Mouse (Mus musculus) lung, postnatal 0 days (tissue): Measurements from ENCODE around the gene Diras2. TPM values are rescaled to one million over a fixed set of nuclear protein-coding genes. Genes with fewer than 3 reads are reported as not detected.

Experiments
- ATAC-seq: fragments of 200-750 bp; cut with Nextera tagmentation; 2 replicates; pipeline ENCODE4 v1.8.0; 2017; ENCODE audit warnings: moderate library complexity
- DNase-seq: peaks from one replicate; pipeline ENCODE4 v3.0.0-alpha.2; 2016; ENCODE audit warnings: low spot score
- H3K27ac ChIP-seq: fragments of 300-500 bp; sonication (generic); 2 replicates; pipeline ENCODE4 v1.5.1; 2014; ENCODE audit warnings: antibody characterized with exemption, mild to moderate bottlenecking, low read length, mixed read lengths
- H3K27me3 ChIP-seq: fragments of 300-500 bp; sonication (generic); replicated peaks from 2 replicates; pipeline ENCODE4 v1.6.1; 2014; ENCODE audit warnings: low read length, mixed read lengths; ENCODE audit not compliant: insufficient read depth
- H3K36me3 ChIP-seq: fragments of 300-500 bp; sonication (generic); 2 replicates; pipeline ENCODE4 v1.6.1; 2014; ENCODE audit warnings: low read length, mixed read lengths; ENCODE audit not compliant: insufficient read depth
- H3K4me1 ChIP-seq: fragments of 300-500 bp; sonication (generic); 2 replicates; pipeline ENCODE4 v1.6.1; 2014; ENCODE audit warnings: antibody characterized with exemption, low read depth, low read length, mixed read lengths; ENCODE audit not compliant: insufficient read depth
- H3K4me2 ChIP-seq: fragments of 300-500 bp; sonication (generic); replicated peaks from 2 replicates; pipeline ENCODE4 v1.6.1; 2014; ENCODE audit warnings: low read depth, mild to moderate bottlenecking, low read length, moderate library complexity, mixed read lengths
- H3K4me3 ChIP-seq: fragments of 300-500 bp; sonication (generic); 2 replicates; pipeline ENCODE4 v1.5.1; 2014; ENCODE audit warnings: low read depth, low read length
- H3K9ac ChIP-seq: fragments of 300-500 bp; sonication (generic); replicated peaks from 2 replicates; pipeline ENCODE4 v1.6.1; 2014; ENCODE audit warnings: low read depth, mild to moderate bottlenecking
- H3K9me3 ChIP-seq: fragments of 300-500 bp; sonication (generic); 2 replicates; pipeline ENCODE4 v1.6.1; 2016; ENCODE audit warnings: low read length, mixed read lengths
- CTCF ChIP-seq: IDR thresholded peaks from 2 replicates; pipeline ENCODE4 v1.5.1; 2016; ENCODE audit warnings: antibody characterized with exemption, mild to moderate bottlenecking
- EP300 ChIP-seq: IDR thresholded peaks from 2 replicates; pipeline ENCODE4 v1.6.1; 2016; ENCODE audit warnings: antibody characterized with exemption, mild to moderate bottlenecking, control low read depth
- WGBS: fragments of 180-500 bp; shearing (Covaris S2); extraction: QIAGEN DNeasy Blood & Tissue Kit; methylation state at CpG from one replicate; pipeline ENCODE4 v1.1.7; 2014; 5-methylcytosine and 5-hydroxymethylcytosine counted together
- polyA plus RNA-seq: library from polyadenylated mRNA; unstranded; fragments of >200 nt; fragmentation: Nextera tagmentation; extraction: Ambion mirVana; gene quantifications from 2 replicates; pipeline ENCODE4 v1.2.1, GENCODE M21; 2015

Gene Diras2
- polyA plus RNA-seq, 1 experiment from 2014 or later = 0.31 TPM

DNA sequence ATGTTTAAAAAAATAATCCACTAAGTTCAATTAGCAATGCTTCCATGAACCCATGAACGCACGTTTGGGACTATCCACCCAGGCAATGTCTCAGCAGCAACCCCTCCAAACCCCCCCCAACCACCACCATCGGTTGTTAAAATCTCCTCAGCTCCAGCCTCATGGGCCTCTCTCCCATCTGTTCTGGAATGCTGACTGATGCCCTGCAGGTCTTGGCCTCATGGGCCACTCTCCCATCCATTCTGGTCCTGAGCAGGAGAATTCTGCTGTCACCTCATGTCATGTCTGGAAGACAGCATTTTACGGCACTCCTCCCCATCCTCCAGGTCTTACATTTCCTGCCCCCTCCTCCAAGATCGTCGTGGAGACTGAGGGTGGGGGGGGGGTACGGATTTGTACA is 71.1 kb downstream of the Diras2 start:
- no peaks in the 10 kb centered on the region for H3K9me3 ChIP-seq
- TF ChIP-seq CTCF (no peak), EP300 (no peak)
- 50% methylated on average over 7 of the region's 7 CpGs for WGBS
- DNase-seq = no peak
- H3K9ac ChIP-seq = no peak overlapping the region
- H3K27me3 ChIP-seq = no peaks in the 10 kb centered on the region
- no peaks in the 10 kb centered on the region for H3K36me3 ChIP-seq
- H3K27ac ChIP-seq = no peak overlapping the region
- no peak overlapping the region for H3K4me3 ChIP-seq
- no peak for ATAC-seq
- no peaks in the 10 kb centered on the region for H3K4me1 ChIP-seq
- H3K4me2 ChIP-seq = no peak overlapping the region

DNA sequence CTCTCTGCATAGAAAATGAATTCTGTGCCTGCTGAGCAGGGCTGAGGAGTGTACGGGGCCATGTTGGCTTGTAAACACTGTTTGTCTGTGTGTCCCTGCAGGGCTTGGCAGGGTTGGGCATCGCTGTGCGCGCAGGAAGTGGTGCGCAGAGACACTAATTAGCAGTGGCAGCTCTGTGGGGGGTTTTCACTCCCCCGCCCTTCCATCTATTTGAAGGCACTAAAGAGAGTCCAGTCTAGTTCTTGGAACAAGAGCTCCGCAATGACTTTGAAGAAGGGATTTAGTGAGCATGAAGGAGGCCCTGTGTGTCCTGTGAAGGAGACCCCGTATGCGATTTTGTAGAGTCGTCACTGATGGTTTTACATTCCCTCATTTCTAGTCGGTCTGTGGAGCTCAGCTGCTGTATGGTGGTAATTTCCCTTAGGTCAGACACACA is 73.2 kb downstream of the Diras2 start:
- H3K9ac ChIP-seq = no peak overlapping the region
- no peak for ATAC-seq
- no peak overlapping the region for H3K27ac ChIP-seq
- TF ChIP-seq CTCF = no peak
- H3K9me3 ChIP-seq = no peaks in the 10 kb centered on the region
- no peak for DNase-seq
- WGBS = 85% methylated on average over 11 of the region's 11 CpGs
- no peak overlapping the region for H3K4me2 ChIP-seq
- H3K4me3 ChIP-seq = no peak overlapping the region
- H3K4me1 ChIP-seq = no peaks in the 10 kb centered on the region
- no peaks in the 10 kb centered on the region for H3K36me3 ChIP-seq
- H3K27me3 ChIP-seq = no peaks in the 10 kb centered on the region

DNA sequence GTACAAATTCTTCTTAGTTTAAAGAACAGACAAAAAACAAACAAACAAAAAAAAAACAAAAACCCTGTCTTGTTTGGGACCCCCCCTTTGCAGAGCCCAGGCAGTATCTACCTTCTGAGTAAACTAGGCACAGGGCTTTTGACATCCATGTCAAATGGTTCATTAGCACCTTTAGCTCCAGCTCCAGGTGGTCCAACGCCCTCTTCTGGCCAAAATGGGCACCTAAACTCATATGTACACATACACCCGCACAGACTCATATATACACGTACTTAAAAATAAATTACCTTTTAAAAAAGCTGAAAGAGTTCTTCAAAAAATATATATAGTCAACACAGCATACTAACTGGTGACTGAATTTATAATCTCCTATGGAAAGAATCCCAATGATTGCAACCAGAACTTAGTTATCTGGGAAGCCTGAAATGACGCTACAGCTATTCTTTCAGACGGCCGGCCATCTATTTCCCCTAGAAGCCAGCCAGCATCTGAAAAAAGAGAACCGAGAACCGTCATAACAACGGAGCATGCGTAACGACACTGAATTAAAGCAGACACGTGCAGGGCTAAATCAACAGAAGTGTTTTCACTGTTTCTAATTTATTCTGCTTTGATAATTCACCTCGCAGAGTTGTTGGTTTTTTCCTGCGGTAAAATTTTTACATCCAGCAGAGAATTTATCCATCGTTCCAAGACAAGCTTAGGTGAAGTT is 73.7 kb downstream of the Diras2 start:
- H3K9ac ChIP-seq = no peak overlapping the region
- DNase-seq (no peak), ATAC-seq (no peak)
- TF ChIP-seq EP300 (no peak), CTCF (no peak)
- 86% methylated on average over 15 of the region's 15 CpGs for WGBS
- no peaks in the 10 kb centered on the region for H3K27me3 ChIP-seq
- H3K4me1 ChIP-seq = no peaks in the 10 kb centered on the region
- H3K4me3 ChIP-seq = no peak overlapping the region
- no peaks in the 10 kb centered on the region for H3K9me3 ChIP-seq
- H3K27ac ChIP-seq = no peak overlapping the region
- H3K36me3 ChIP-seq = no peaks in the 10 kb centered on the region
- no peak overlapping the region for H3K4me2 ChIP-seq

- Histone ChIP-seq H3K4me2 (no peak overlapping the region), H3K27ac (no peak overlapping the region), H3K27me3 (no peaks in the 10 kb centered on the region), H3K9ac (no peak overlapping the region), H3K4me3 (no peak overlapping the region), H3K9me3 (no peaks in the 10 kb centered on the region), H3K36me3 (no peaks in the 10 kb centered on the region), H3K4me1 (no peaks in the 10 kb centered on the region)
- ATAC-seq (peak; percentile 56), DNase-seq (peak; percentile 56)
- 24% methylated on average over 9 of the region's 9 CpGs for WGBS
- TF ChIP-seq CTCF (no peak), EP300 (no peak)
These were observed 75.8 kb downstream of the Diras2 start for GRCm38 (mm10) chr13:52455329-52455728.

DNA sequence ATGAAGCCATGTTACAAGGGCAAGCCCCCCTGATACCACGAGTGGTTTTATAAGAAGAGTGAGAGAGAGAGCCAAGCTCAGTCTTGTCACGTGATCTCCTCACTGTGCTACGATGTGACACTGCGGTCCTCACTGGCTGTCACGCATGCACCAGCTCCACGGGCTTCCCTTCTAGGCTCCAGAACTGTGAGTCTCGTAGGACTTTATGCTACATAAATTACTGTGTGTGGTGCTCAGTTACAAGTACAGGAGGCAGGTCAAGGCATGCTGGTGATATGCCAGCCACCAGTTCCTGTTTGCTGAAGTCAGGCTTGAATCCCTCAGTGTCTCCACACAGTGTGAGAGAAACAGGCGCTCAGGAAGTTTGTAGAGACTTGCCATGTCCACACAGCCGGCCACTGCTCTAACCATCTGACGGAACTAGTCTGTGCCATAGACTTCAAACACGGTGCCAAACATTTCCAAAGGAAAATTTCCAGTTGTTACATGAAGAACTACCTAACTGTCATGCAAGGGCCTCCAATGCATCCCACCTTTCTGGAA is 76.3 kb downstream of the Diras2 start:
- 66% methylated on average over 11 of the region's 11 CpGs for WGBS
- H3K9ac ChIP-seq = no peak overlapping the region

More for the DNA sequence above, 76.3 kb downstream of the Diras2 start:
- H3K4me2 ChIP-seq = no peak overlapping the region
- DNase-seq = no peak
- no peak overlapping the region for H3K27ac ChIP-seq
- no peaks in the 10 kb centered on the region for H3K27me3 ChIP-seq
- no peaks in the 10 kb centered on the region for H3K4me1 ChIP-seq
- no peaks in the 10 kb centered on the region for H3K36me3 ChIP-seq
- H3K9me3 ChIP-seq = no peaks in the 10 kb centered on the region
- no peak overlapping the region for H3K4me3 ChIP-seq
- no peak for TF ChIP-seq EP300
- no peak for TF ChIP-seq CTCF
- ATAC-seq = no peak

Other genes starting within 250 kb of the Diras2 start
- gene Syk, start 51.9 kb upstream of the Diras2 start, polyA plus RNA-seq = 4.3 and 5.5 TPM in 2 replicates